Mouse (Mus musculus): ENCODE data around the gene Gm14085. TPM values are rescaled to one million over a fixed set of nuclear protein-coding genes. Genes with fewer than 3 reads are reported as not detected.
A peak's percentile ranks its signal among the peaks of the same experiment; 100 is the strongest.
"Not testable (repeated sequence)": the region's sequence is repeated elsewhere in the genome, so short reads cannot be mapped to it uniquely, and the experiment has no call there.

Gene Gm14085
- polyA plus RNA-seq (2014; fragmentation: Nextera tagmentation; extraction: Ambion mirVana) = 0.09 TPM in 1 of 2 replicates, not detected in the other

- H3K36me3 ChIP-seq (ENCODE audit: control insufficient read depth, insufficient read depth, low read length) = no peaks in the 10 kb centered on the region
- no peak for ATAC-seq (ENCODE audit: low FRiP score, low TSS enrichment)
- H3K27ac ChIP-seq (ENCODE audit: low read depth, low read length) = no peak within 1 kb of the TSS
- WGBS = 91% methylated on average over 1 of the region's 1 CpGs
- H3K4me2 ChIP-seq (replicated peaks; ENCODE audit: low read depth, low read length) = no peak within 1 kb of the TSS
- H3K4me3 ChIP-seq (ENCODE audit: low read length) = no peak within 1 kb of the TSS
- H3K9me3 ChIP-seq (ENCODE audit: control insufficient read depth, low read length) = no peaks in the 10 kb centered on the region
- no peaks in the 10 kb centered on the region for H3K27me3 ChIP-seq (ENCODE audit: control insufficient read depth, insufficient read depth, low read length)
- no peak within 1 kb of the TSS for H3K9ac ChIP-seq (ENCODE audit: low read depth, low read length)
- H3K4me1 ChIP-seq (ENCODE audit: control insufficient read depth, insufficient read depth, low read length) = no peaks in the 10 kb centered on the region
Measured at GRCm38 (mm10) chr2:122484641-122485040, at the start of gene Gm14085. TSS of gene Gm14085 (plus strand) at chr2:122484941.

GRCm38 (mm10) chr2:122438706-122439482 is 45.8 kb upstream of the Gm14085 start:
- H3K4me2 ChIP-seq (replicated peaks; ENCODE audit: low read depth, low read length); H3K36me3 ChIP-seq (ENCODE audit: control insufficient read depth, insufficient read depth, low read length); H3K9me3 ChIP-seq (ENCODE audit: control insufficient read depth, low read length); H3K27ac ChIP-seq (ENCODE audit: low read depth, low read length); ATAC-seq (ENCODE audit: low FRiP score, low TSS enrichment); H3K27me3 ChIP-seq (ENCODE audit: control insufficient read depth, insufficient read depth, low read length); H3K4me1 ChIP-seq (ENCODE audit: control insufficient read depth, insufficient read depth, low read length); H3K4me3 ChIP-seq (ENCODE audit: low read length); H3K9ac ChIP-seq (ENCODE audit: low read depth, low read length): not testable (repeated sequence)
- WGBS = 82% methylated on average over 5 of the region's 5 CpGs

GRCm38 (mm10) chr2:122440521-122440920 is 44.2 kb upstream of the Gm14085 start:
- not testable (repeated sequence) for H3K36me3 ChIP-seq (ENCODE audit: control insufficient read depth, insufficient read depth, low read length); H3K4me1 ChIP-seq (ENCODE audit: control insufficient read depth, insufficient read depth, low read length); ATAC-seq (ENCODE audit: low FRiP score, low TSS enrichment); H3K9ac ChIP-seq (ENCODE audit: low read depth, low read length); H3K4me2 ChIP-seq (replicated peaks; ENCODE audit: low read depth, low read length); H3K27me3 ChIP-seq (ENCODE audit: control insufficient read depth, insufficient read depth, low read length); H3K27ac ChIP-seq (ENCODE audit: low read depth, low read length); H3K9me3 ChIP-seq (ENCODE audit: control insufficient read depth, low read length); H3K4me3 ChIP-seq (ENCODE audit: low read length)
- WGBS = 29% methylated on average over 1 of the region's 3 CpGs

- no peaks in the 10 kb centered on the region for H3K9me3 ChIP-seq (ENCODE audit: control insufficient read depth, low read length)
- no peak for ATAC-seq (ENCODE audit: low FRiP score, low TSS enrichment)
- H3K4me1 ChIP-seq (ENCODE audit: control insufficient read depth, insufficient read depth, low read length) = no peaks in the 10 kb centered on the region
- H3K27me3 ChIP-seq (ENCODE audit: control insufficient read depth, insufficient read depth, low read length) = no peaks in the 10 kb centered on the region
- WGBS = 81% methylated on average over 7 of the region's 7 CpGs
- no peak overlapping the region for H3K4me2 ChIP-seq (replicated peaks; ENCODE audit: low read depth, low read length)
- no peak overlapping the region for H3K27ac ChIP-seq (ENCODE audit: low read depth, low read length)
- H3K9ac ChIP-seq (ENCODE audit: low read depth, low read length) = no peak overlapping the region
- no peak overlapping the region for H3K4me3 ChIP-seq (ENCODE audit: low read length)
- H3K36me3 ChIP-seq (ENCODE audit: control insufficient read depth, insufficient read depth, low read length) = no peaks in the 10 kb centered on the region
Measured at GRCm38 (mm10) chr2:122441000-122441933, 43.5 kb upstream of the Gm14085 start.

- ATAC-seq (ENCODE audit: low FRiP score, low TSS enrichment) = no peak
- no peaks in the 10 kb centered on the region for H3K36me3 ChIP-seq (ENCODE audit: control insufficient read depth, insufficient read depth, low read length)
- WGBS = 89% methylated on average over 4 of the region's 4 CpGs
- H3K4me1 ChIP-seq (ENCODE audit: control insufficient read depth, insufficient read depth, low read length) = no peaks in the 10 kb centered on the region
- no peak overlapping the region for H3K9ac ChIP-seq (ENCODE audit: low read depth, low read length)
- H3K4me2 ChIP-seq (replicated peaks; ENCODE audit: low read depth, low read length) = no peak overlapping the region
- H3K9me3 ChIP-seq (ENCODE audit: control insufficient read depth, low read length) = no peaks in the 10 kb centered on the region
- no peak overlapping the region for H3K27ac ChIP-seq (ENCODE audit: low read depth, low read length)
- H3K27me3 ChIP-seq (ENCODE audit: control insufficient read depth, insufficient read depth, low read length) = no peaks in the 10 kb centered on the region
- H3K4me3 ChIP-seq (ENCODE audit: low read length) = no peak overlapping the region
Measured at GRCm38 (mm10) chr2:122450351-122450750, 34.4 kb upstream of the Gm14085 start.

- no peaks in the 10 kb centered on the region for H3K27me3 ChIP-seq (ENCODE audit: control insufficient read depth, insufficient read depth, low read length)
- no peaks in the 10 kb centered on the region for H3K9me3 ChIP-seq (ENCODE audit: control insufficient read depth, low read length)
- H3K36me3 ChIP-seq (ENCODE audit: control insufficient read depth, insufficient read depth, low read length) = no peaks in the 10 kb centered on the region
- H3K9ac ChIP-seq (ENCODE audit: low read depth, low read length) = no peak overlapping the region
- no peaks in the 10 kb centered on the region for H3K4me1 ChIP-seq (ENCODE audit: control insufficient read depth, insufficient read depth, low read length)
- no peak overlapping the region for H3K4me2 ChIP-seq (replicated peaks; ENCODE audit: low read depth, low read length)
- no peak overlapping the region for H3K4me3 ChIP-seq (ENCODE audit: low read length)
- 59% methylated on average over 2 of the region's 2 CpGs for WGBS
- ATAC-seq (ENCODE audit: low FRiP score, low TSS enrichment) = no peak
- no peak overlapping the region for H3K27ac ChIP-seq (ENCODE audit: low read depth, low read length)
Measured at GRCm38 (mm10) chr2:122452426-122452825, 32.3 kb upstream of the Gm14085 start.

GRCm38 (mm10) chr2:122466901-122467300 is 17.8 kb upstream of the Gm14085 start:
- H3K27me3 ChIP-seq (ENCODE audit: control insufficient read depth, insufficient read depth, low read length) = no peaks in the 10 kb centered on the region
- H3K36me3 ChIP-seq (ENCODE audit: control insufficient read depth, insufficient read depth, low read length) = no peaks in the 10 kb centered on the region
- no peak overlapping the region for H3K27ac ChIP-seq (ENCODE audit: low read depth, low read length)
- peak overlapping the region; percentile 48 for H3K4me3 ChIP-seq (ENCODE audit: low read length)
- ATAC-seq (ENCODE audit: low FRiP score, low TSS enrichment) = no peak
- 0 out of 2 replicates have a peak, but pooled peaks cover 4% of the 10 kb centered on the region for H3K4me1 ChIP-seq (ENCODE audit: control insufficient read depth, insufficient read depth, low read length)
- no peaks in the 10 kb centered on the region for H3K9me3 ChIP-seq (ENCODE audit: control insufficient read depth, low read length)
- peak overlapping the region; percentile 44; the same call in 1 of the 2 replicates for H3K9ac ChIP-seq (ENCODE audit: low read depth, low read length)
- H3K4me2 ChIP-seq (replicated peaks; ENCODE audit: low read depth, low read length) = peak overlapping the region; percentile 81
- WGBS = 25% methylated on average over 11 of the region's 11 CpGs

- Histone ChIP-seq H3K9me3 (ENCODE audit: control insufficient read depth, low read length) (no peaks in the 10 kb centered on the region), H3K4me3 (ENCODE audit: low read length) (peak overlapping the region; percentile 48), H3K4me2 (replicated peaks; ENCODE audit: low read depth, low read length) (peak overlapping the region; percentile 81), H3K9ac (ENCODE audit: low read depth, low read length) (peak overlapping the region; percentile 45; the same call in 1 of the 2 replicates), H3K36me3 (ENCODE audit: control insufficient read depth, insufficient read depth, low read length) (no peaks in the 10 kb centered on the region), H3K27me3 (ENCODE audit: control insufficient read depth, insufficient read depth, low read length) (no peaks in the 10 kb centered on the region), H3K4me1 (ENCODE audit: control insufficient read depth, insufficient read depth, low read length) (0 out of 2 replicates have a peak, but pooled peaks cover 4% of the 10 kb centered on the region), H3K27ac (ENCODE audit: low read depth, low read length) (no peak overlapping the region)
- ATAC-seq (ENCODE audit: low FRiP score, low TSS enrichment) = peak; percentile 100
- WGBS = under 1% methylated on average over 42 of the region's 46 CpGs
Measured at GRCm38 (mm10) chr2:122467351-122468013, 17.3 kb upstream of the Gm14085 start.

Measured in kidney, embryonic 14.5 days (tissue).